Mouse (Mus musculus): ENCODE measurements around the gene Cfap73. TPM values are rescaled to one million over a fixed set of nuclear protein-coding genes. Genes with fewer than 3 reads are reported as not detected.

Cfap73 gene
- total and polyA plus RNA-seq, 3 experiments, result 0.26 TPM; not detected in 2

DNA sequence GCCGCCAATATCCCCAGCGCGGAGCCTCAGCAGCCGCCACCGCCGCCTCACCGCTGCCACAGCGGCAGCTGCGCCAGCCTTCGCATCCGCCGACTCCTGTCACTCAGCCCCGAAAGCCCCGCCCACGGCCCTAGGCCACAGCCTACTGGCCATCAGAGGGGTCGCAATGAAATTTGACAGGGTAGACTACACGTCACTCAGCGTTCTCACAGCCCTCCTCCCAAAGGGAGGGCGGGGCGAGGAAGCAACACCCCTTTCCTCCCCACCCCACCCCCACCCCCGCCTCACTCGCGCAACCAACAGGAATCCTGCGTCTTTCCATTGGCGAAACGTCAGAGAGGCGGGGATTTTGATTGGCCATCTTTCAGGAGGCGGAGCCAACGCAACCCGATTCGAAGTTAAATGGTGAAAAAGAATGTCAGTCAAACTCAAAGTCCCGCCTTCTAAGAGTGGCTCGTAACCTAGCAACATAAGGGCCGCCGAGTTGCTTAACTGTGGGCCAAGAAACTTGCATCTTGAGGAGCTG is 45.4 kb downstream of the Cfap73 start, which contains the start of the genes Tpcn1 and Iqcd (continued):
- TF ChIP-seq UBTF (IDR thresholded peaks at IDR 0.05; ENCODE audit: low read depth, low read length), result no peak
- TF ChIP-seq MAFK (IDR thresholded peaks at IDR 0.05; ENCODE audit: insufficient replicate concordance, low read length), result no peak
- TF ChIP-seq TBP (conservative IDR thresholded peaks at IDR 0.05; ENCODE audit: low read depth, low read length), result no peak
- no peak for TF ChIP-seq POLR2AphosphoS2 (IDR thresholded peaks at IDR 0.05; ENCODE audit: low read depth, low read length)
- peak; percentile 73 for TF ChIP-seq ELF1 (IDR thresholded peaks at IDR 0.05; ENCODE audit: low read depth, low read length)
- TF ChIP-seq ZKSCAN1 (IDR thresholded peaks at IDR 0.05; ENCODE audit: borderline replicate concordance, low read depth, low read length), result no peak
- TF ChIP-seq MEF2A (IDR thresholded peaks at IDR 0.05; ENCODE audit: borderline replicate concordance, low read depth, low read length), result no peak

DNA sequence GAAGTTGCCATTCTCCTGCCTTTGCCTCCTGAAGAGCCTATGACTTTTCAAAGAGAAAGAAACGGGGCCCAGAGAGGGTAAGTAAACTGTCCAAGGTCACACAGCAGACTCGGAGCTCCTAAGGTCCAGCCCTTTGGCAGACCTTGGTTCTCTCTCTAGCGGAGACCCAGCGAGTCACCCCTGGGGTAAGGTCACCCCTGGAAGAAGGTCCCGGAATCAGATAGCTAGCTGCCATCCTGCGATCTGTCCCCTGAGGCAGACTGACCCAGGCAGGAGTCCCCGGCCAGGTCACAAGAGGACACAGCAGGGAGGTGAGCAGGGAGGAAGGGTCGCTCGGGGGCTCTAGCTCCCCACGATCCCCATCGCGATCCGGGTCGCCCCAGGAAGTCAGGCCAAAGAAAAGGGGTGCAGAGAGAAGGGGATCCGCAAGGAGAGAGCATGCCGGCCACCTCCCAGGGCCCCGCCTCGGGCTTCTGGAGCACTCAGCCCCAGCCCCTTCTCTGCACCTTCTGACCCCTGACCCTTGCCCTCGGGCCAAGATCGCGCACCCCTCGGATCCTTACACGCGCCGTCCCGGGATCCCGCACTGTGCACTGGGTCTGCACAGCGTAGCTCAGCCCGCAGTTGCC is 46.0 kb downstream of the Cfap73 start:
- H3K27ac ChIP-seq (ENCODE audit: insufficient read depth, low read depth), result no peak overlapping the region
- H3K27me3 ChIP-seq (replicated peaks), result peaks cover 10% of the 10 kb centered on the region
- no peak for DNase-seq (ENCODE audit: extremely low read depth)
- peak overlapping the region; percentile 70 to 75 (median 71) for H3K4me3 ChIP-seq (replicated peaks in 1 of 3; ENCODE audit: low read depth in 2 of 3, low read length in 2 of 3, poor library complexity in 1 of 3)
- in situ Hi-C loops (cut with MboI; ENCODE audit: low pct_ligation_motif_present, low pct_unique_long_range_greater_than_20kb, low sequenced_read_pairs) (no loop called here), dilution Hi-C loops (cut with MboI; ENCODE audit: extremely low pct_ligation_motif_present, extremely low pct_unique_long_range_greater_than_20kb, low sequenced_read_pairs) (no loop called here)
- peak overlapping the region; percentile 89 for H3K4me2 ChIP-seq (ENCODE audit: insufficient read depth, low read depth, poor library complexity, severe bottlenecking)
- peaks cover 0 to 8% of the 10 kb centered on the region in 2 experiments for H3K36me3 ChIP-seq (replicated peaks in 1 of 2; ENCODE audit: control insufficient read depth in 1 of 2, insufficient read depth in 1 of 2, low read length in 1 of 2)
- peaks cover 4% of the 10 kb centered on the region for H3K9me3 ChIP-seq (replicated peaks; ENCODE audit: low read length)
- peaks cover 7 to 48% of the 10 kb centered on the region in 2 experiments for H3K4me1 ChIP-seq (ENCODE audit: control insufficient read depth in 1 of 2, insufficient read depth in 2 of 2)
- H3K9ac ChIP-seq (ENCODE audit: insufficient read depth, low read depth), result peak overlapping the region; percentile 36
- no peaks in the 10 kb centered on the region for H3K79me2 ChIP-seq (replicated peaks; ENCODE audit: control insufficient read depth, extremely low read depth, insufficient read depth, poor library complexity, severe bottlenecking)
- TF ChIP-seq MYC (IDR thresholded peaks at IDR 0.05; ENCODE audit: low read depth, low read length), result no peak
- TF ChIP-seq MAZ (IDR thresholded peaks at IDR 0.05; ENCODE audit: low read depth, low read length), result no peak
- TF ChIP-seq ZC3H11A (IDR thresholded peaks at IDR 0.05; ENCODE audit: low read depth, low read length), result no peak
- no peak for TF ChIP-seq MAFK (IDR thresholded peaks at IDR 0.05; ENCODE audit: insufficient replicate concordance, low read length)
- TF ChIP-seq IRF4 (IDR thresholded peaks at IDR 0.05; ENCODE audit: low read depth, low read length), result no peak
- TF ChIP-seq CHD2 (IDR thresholded peaks at IDR 0.05; ENCODE audit: low read length), result no peak
- no peak for TF ChIP-seq JUN (IDR thresholded peaks at IDR 0.05; ENCODE audit: insufficient read depth, low read depth, low read length)
- TF ChIP-seq GABPA (IDR thresholded peaks at IDR 0.05; ENCODE audit: insufficient replicate concordance, low read depth, low read length), result no peak
- no peak for TF ChIP-seq TCF12 (IDR thresholded peaks at IDR 0.05; ENCODE audit: low read depth, low read length)
- no peak for TF ChIP-seq MEF2A (IDR thresholded peaks at IDR 0.05; ENCODE audit: borderline replicate concordance, low read depth, low read length)
- no peak for TF ChIP-seq TBP (conservative IDR thresholded peaks at IDR 0.05; ENCODE audit: low read depth, low read length)
- no peak for TF ChIP-seq UBTF (IDR thresholded peaks at IDR 0.05; ENCODE audit: low read depth, low read length)
- no peak for TF ChIP-seq ELF1 (IDR thresholded peaks at IDR 0.05; ENCODE audit: low read depth, low read length)
- no peak for TF ChIP-seq RCOR1 (conservative IDR thresholded peaks at IDR 0.05; ENCODE audit: low read depth, low read length)
- no peak for TF ChIP-seq KAT2A (IDR thresholded peaks at IDR 0.05; ENCODE audit: insufficient replicate concordance, low read length)
- no peak for TF ChIP-seq POLR2A (IDR thresholded peaks at IDR 0.05; ENCODE audit: low read depth, low read length)
- no peak for TF ChIP-seq NRF1 (IDR thresholded peaks at IDR 0.05; ENCODE audit: low read depth, low read length)
- TF ChIP-seq EP300 (IDR thresholded peaks at IDR 0.05; ENCODE audit: low read length), result no peak
- TF ChIP-seq ZKSCAN1 (IDR thresholded peaks at IDR 0.05; ENCODE audit: borderline replicate concordance, low read depth, low read length), result no peak

Measured in CH12.LX (cell line).